Mouse (Mus musculus) forebrain, embryonic 16.5 days (tissue): Measurements from ENCODE around the gene Nanog. TPM values are rescaled to one million over a fixed set of nuclear protein-coding genes. Genes with fewer than 3 reads are reported as not detected.
A peak's percentile ranks its signal among the peaks of the same experiment; 100 is the strongest.

ENCODE experiments used
- ATAC-seq: fragments of 200-750 bp; cut with Nextera tagmentation; 2 replicates; pipeline ENCODE4 v1.8.0; 2017; ENCODE audit warnings: mild to moderate bottlenecking, moderate library complexity
- H3K27ac ChIP-seq: fragments of 300-500 bp; sonication (generic); 2 replicates; pipeline ENCODE4 v1.5.1; 2014; ENCODE audit warnings: low read length, control low read depth
- H3K27me3 ChIP-seq: fragments of 300-500 bp; sonication (generic); replicated peaks from 2 replicates; pipeline ENCODE4 v1.6.1; 2014; ENCODE audit warnings: low read length; ENCODE audit not compliant: control insufficient read depth, insufficient read depth
- H3K36me3 ChIP-seq: fragments of 300-500 bp; sonication (generic); 2 replicates; pipeline ENCODE4 v1.6.1; 2014; ENCODE audit not compliant: control insufficient read depth, insufficient read depth
- H3K4me1 ChIP-seq: fragments of 300-500 bp; sonication (generic); replicated peaks from 2 replicates; pipeline ENCODE4 v1.6.1; 2014; ENCODE audit warnings: low read length; ENCODE audit not compliant: control insufficient read depth, insufficient read depth
- H3K4me2 ChIP-seq: fragments of 300-500 bp; sonication (generic); 2 replicates; pipeline ENCODE4 v1.6.1; 2014; ENCODE audit warnings: mild to moderate bottlenecking, low read length, control low read depth
- H3K4me3 ChIP-seq: fragments of 300-500 bp; sonication (generic); replicated peaks from 2 replicates; pipeline ENCODE4 v1.5.1; 2014; ENCODE audit warnings: mild to moderate bottlenecking, low read length, control low read depth
- H3K9ac ChIP-seq: fragments of 300-500 bp; sonication (generic); replicated peaks from 2 replicates; pipeline ENCODE4 v1.6.1; 2014; ENCODE audit warnings: low read depth, low read length, control low read depth
- H3K9me3 ChIP-seq: fragments of 300-500 bp; sonication (generic); 2 replicates; pipeline ENCODE4 v1.6.1; 2016; ENCODE audit warnings: low read length; ENCODE audit not compliant: control insufficient read depth
- WGBS: fragments of 180-500 bp; shearing (Covaris S2); extraction: QIAGEN DNeasy Blood & Tissue Kit; methylation state at CpG from one replicate; pipeline ENCODE4 v1.1.7; 2014; 5-methylcytosine and 5-hydroxymethylcytosine counted together
- polyA plus RNA-seq: library from polyadenylated mRNA; unstranded; fragments of >200 nt; fragmentation: Nextera tagmentation; extraction: Ambion mirVana; gene quantifications from 2 replicates; pipeline ENCODE4 v1.2.1, GENCODE M21; 2015

Gene Nanog
- polyA plus RNA-seq, result 0.13 TPM in 1 of 2 replicates, not detected in the other

GRCm38 (mm10) chr6:122707036-122707800 is at the start of gene Nanog:
Gene Nanog (plus strand): TSS chr6:122707489.
- 23% methylated on average over 12 of the region's 12 CpGs for WGBS
- no peaks in the 10 kb centered on the region for H3K9me3 ChIP-seq
- no peak within 1 kb of the TSS for H3K4me2 ChIP-seq
- ATAC-seq, result no peak
- H3K36me3 ChIP-seq, result no peaks in the 10 kb centered on the region
- H3K27ac ChIP-seq, result no peak within 1 kb of the TSS
- H3K4me3 ChIP-seq, result no peak within 1 kb of the TSS
- H3K4me1 ChIP-seq, result peaks cover 12% of the 10 kb centered on the region
- H3K27me3 ChIP-seq, result no peaks in the 10 kb centered on the region
- no peak within 1 kb of the TSS for H3K9ac ChIP-seq

GRCm38 (mm10) chr6:122657630-122658029 is 49.7 kb upstream of the Nanog start:
- Histone ChIP-seq H3K9ac (no peak overlapping the region), H3K36me3 (no peaks in the 10 kb centered on the region), H3K4me1 (no peaks in the 10 kb centered on the region), H3K4me2 (no peak overlapping the region), H3K4me3 (no peak overlapping the region), H3K9me3 (no peaks in the 10 kb centered on the region), H3K27me3 (0 out of 2 replicates have a peak, but pooled peaks cover 2% of the 10 kb centered on the region), H3K27ac (no peak overlapping the region)
- no peak for ATAC-seq
- WGBS, result 90% methylated on average over 5 of the region's 5 CpGs

GRCm38 (mm10) chr6:122659567-122659966 is 47.7 kb upstream of the Nanog start:
- no peak for ATAC-seq
- Histone ChIP-seq H3K4me2 (no peak overlapping the region), H3K4me1 (peaks cover 3% of the 10 kb centered on the region; the same call in 1 of the 2 replicates), H3K27me3 (0 out of 2 replicates have a peak, but pooled peaks cover 4% of the 10 kb centered on the region), H3K27ac (no peak overlapping the region), H3K9me3 (no peaks in the 10 kb centered on the region), H3K36me3 (no peaks in the 10 kb centered on the region), H3K9ac (no peak overlapping the region), H3K4me3 (no peak overlapping the region)
- 18% methylated on average over 7 of the region's 7 CpGs for WGBS

- Histone ChIP-seq H3K4me1 (peaks cover 3% of the 10 kb centered on the region; the same call in 1 of the 2 replicates), H3K4me2 (no peak overlapping the region), H3K27me3 (0 out of 2 replicates have a peak, but pooled peaks cover 4% of the 10 kb centered on the region), H3K9ac (no peak overlapping the region), H3K9me3 (no peaks in the 10 kb centered on the region), H3K36me3 (no peaks in the 10 kb centered on the region), H3K4me3 (no peak overlapping the region), H3K27ac (no peak overlapping the region)
- 33% methylated on average over 8 of the region's 8 CpGs for WGBS
- ATAC-seq, result peak; percentile 54; the same call in 1 of the 2 replicates
Observed at GRCm38 (mm10) chr6:122660601-122661379, 46.5 kb upstream of the Nanog start.

- H3K4me1 ChIP-seq, result peaks cover 3% of the 10 kb centered on the region; the same call in 1 of the 2 replicates
- H3K4me2 ChIP-seq, result no peak overlapping the region
- H3K27me3 ChIP-seq, result 0 out of 2 replicates have a peak, but pooled peaks cover 4% of the 10 kb centered on the region
- no peak overlapping the region for H3K27ac ChIP-seq
- 33% methylated on average over 22 of the region's 22 CpGs for WGBS
- H3K9me3 ChIP-seq, result no peaks in the 10 kb centered on the region
- no peak for ATAC-seq
- no peak overlapping the region for H3K4me3 ChIP-seq
- no peaks in the 10 kb centered on the region for H3K36me3 ChIP-seq
- H3K9ac ChIP-seq, result no peak overlapping the region
Observed at GRCm38 (mm10) chr6:122662551-122663264, 44.6 kb upstream of the Nanog start.

- Histone ChIP-seq H3K27ac (no peak overlapping the region), H3K9me3 (no peaks in the 10 kb centered on the region), H3K27me3 (0 out of 2 replicates have a peak, but pooled peaks cover 4% of the 10 kb centered on the region), H3K4me2 (no peak overlapping the region), H3K4me1 (peaks cover 3% of the 10 kb centered on the region; the same call in 1 of the 2 replicates), H3K4me3 (no peak overlapping the region), H3K9ac (no peak overlapping the region), H3K36me3 (no peaks in the 10 kb centered on the region)
- ATAC-seq, result no peak
- 30% methylated on average over 14 of the region's 14 CpGs for WGBS
Observed at GRCm38 (mm10) chr6:122663596-122664206, 43.6 kb upstream of the Nanog start.

GRCm38 (mm10) chr6:122665866-122666265 is 41.4 kb upstream of the Nanog start:
- Histone ChIP-seq H3K4me3 (no peak overlapping the region), H3K4me1 (peaks cover 10% of the 10 kb centered on the region; the same call in 1 of the 2 replicates), H3K27ac (no peak overlapping the region), H3K36me3 (no peaks in the 10 kb centered on the region), H3K4me2 (no peak overlapping the region), H3K9ac (no peak overlapping the region), H3K27me3 (0 out of 2 replicates have a peak, but pooled peaks cover 4% of the 10 kb centered on the region), H3K9me3 (no peaks in the 10 kb centered on the region)
- WGBS, result 65% methylated on average over 7 of the region's 7 CpGs
- ATAC-seq, result no peak

- H3K27me3 ChIP-seq, result 0 out of 2 replicates have a peak, but pooled peaks cover 2% of the 10 kb centered on the region
- ATAC-seq, result no peak
- WGBS, result 78% methylated on average over 5 of the region's 5 CpGs
Observed at GRCm38 (mm10) chr6:122667715-122668114, 39.6 kb upstream of the Nanog start.

More at GRCm38 (mm10) chr6:122667715-122668114, 39.6 kb upstream of the Nanog start:
- Histone ChIP-seq H3K9ac (no peak overlapping the region), H3K9me3 (no peaks in the 10 kb centered on the region), H3K4me3 (no peak overlapping the region), H3K4me2 (no peak overlapping the region), H3K36me3 (no peaks in the 10 kb centered on the region), H3K27ac (no peak overlapping the region), H3K4me1 (peaks cover 10% of the 10 kb centered on the region; the same call in 1 of the 2 replicates)
